Mouse (Mus musculus) stomach, postnatal 0 days (tissue): ENCODE results near the gene Sult2b1.

Experiments used
- CTCF ChIP-seq: IDR thresholded peaks from 2 replicates; pipeline ENCODE4 v1.5.1; 2016; ENCODE audit warnings: antibody characterized with exemption, low read depth, mild to moderate bottlenecking, moderate library complexity
- EP300 ChIP-seq: optimal IDR thresholded peaks from 2 replicates; pipeline ENCODE3; 2016; ENCODE audit warnings: antibody characterized with exemption

DNA sequence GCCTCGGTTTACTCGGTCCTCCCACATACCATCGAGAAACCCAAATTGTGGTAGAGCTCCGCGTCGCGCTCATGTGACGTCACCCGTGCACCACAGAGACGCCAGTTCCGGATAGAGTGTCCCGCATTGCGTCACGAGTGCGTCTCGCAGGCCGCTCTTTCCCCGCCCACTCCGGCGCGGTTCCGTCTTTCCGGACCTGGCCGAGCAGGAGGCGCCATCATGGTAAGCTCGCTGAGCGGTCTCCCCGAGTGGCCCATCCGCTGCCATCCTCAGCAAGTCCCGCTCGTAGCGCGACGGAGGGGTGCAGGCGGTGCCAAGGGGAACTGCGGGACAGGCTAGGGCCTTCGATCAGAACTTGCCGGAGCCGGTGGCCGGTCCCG is 66.6 kb downstream of the Sult2b1 start, which contains the start of gene Sphk2:
- TF ChIP-seq EP300: peak; percentile 67
- peak; percentile 28; the same call in 1 of the 2 replicates for TF ChIP-seq CTCF
